Mouse (Mus musculus) cerebellum, adult 2 months (tissue): ENCODE results near the gene Tbc1d8.

Experiments
- CTCF ChIP-seq: fragments of 200-500 bp; IDR thresholded peaks from 2 replicates; pipeline ENCODE4 v1.5.1; 2011; ENCODE audit warnings: low read depth, mild to moderate bottlenecking, control low read depth, low read length, moderate library complexity, borderline replicate concordance; ENCODE audit not compliant: insufficient read depth
- POLR2A ChIP-seq: fragments of 200-500 bp; IDR thresholded peaks from 2 replicates; pipeline ENCODE4 v1.6.1; 2011; ENCODE audit warnings: low read length, control low read depth, borderline replicate concordance; ENCODE audit not compliant: insufficient read depth

- TF ChIP-seq CTCF (no peak), POLR2A (no peak)
These were observed 23.1 kb downstream of the Tbc1d8 start for GRCm38 (mm10) chr1:39455350-39456023.
